Mouse (Mus musculus) testis, postnatal 14 days (tissue): ENCODE measurements around the gene Rnf180.

Experiments used
- DNase-seq: peaks from one replicate; pipeline ENCODE4 v3.0.0; 2021; ENCODE audit warnings: low spot score

Gene Rnf180

DNA sequence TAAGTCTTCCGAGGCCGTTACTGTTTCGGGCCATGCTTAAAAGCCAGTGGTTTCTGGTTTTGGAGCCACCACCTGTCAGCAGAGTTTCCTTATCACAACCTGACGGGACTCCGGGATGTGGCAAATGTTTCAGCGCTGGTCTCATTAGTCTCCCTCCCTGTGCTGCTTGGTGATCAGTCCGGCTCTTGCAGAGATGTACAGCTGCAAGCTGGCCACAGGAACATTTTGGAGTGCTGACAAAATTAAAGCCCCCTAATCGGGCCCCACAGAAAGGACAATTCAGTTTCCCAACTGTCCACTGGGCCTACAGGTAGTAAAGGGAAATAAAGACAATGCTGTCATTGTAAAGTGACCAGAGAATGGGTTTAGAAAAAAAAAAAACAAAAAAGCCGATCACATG lies 44.4 kb downstream of the Rnf180 start:
- DNase-seq, result no peak

DNA sequence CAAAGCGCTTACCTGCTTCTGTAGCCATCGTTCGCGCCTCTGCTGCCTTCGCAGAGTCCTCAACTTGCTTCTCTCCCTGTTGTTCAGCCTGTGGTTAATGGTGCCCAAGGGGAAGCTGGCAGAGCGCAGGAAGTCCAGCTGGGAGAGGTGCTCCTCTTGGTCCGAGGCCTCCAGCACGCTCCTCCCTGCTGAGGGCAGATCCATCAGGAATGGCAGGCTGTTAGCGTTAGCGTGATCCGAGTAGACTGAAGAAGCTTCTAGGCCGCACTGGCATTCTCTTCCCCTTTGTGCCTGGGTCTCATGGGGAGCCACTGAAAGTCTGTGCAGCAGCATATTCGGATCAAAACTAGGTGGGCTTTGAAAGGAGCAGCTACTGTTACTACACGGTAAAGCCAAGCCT lies 45.0 kb downstream of the Rnf180 start:
- no peak for DNase-seq

DNA sequence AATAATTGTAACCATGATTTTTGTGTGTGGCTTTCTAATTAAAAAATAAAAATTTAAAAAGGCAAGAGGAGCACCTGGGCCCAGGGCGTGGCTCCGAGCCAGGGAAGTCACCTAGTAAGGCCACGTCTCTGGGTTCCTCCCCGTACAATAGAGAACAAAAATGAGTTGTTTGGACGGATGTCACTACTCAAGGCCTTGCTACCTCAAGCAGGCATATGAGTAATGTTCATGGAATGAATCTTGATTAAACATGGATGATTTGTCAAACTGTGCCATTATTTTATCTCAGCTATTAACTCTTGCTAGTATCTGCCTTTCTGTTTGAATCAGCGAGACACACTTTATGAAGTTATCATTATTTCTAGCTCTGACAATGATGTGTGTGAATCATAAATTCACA lies 46.9 kb downstream of the Rnf180 start:
- DNase-seq, result no peak

DNA sequence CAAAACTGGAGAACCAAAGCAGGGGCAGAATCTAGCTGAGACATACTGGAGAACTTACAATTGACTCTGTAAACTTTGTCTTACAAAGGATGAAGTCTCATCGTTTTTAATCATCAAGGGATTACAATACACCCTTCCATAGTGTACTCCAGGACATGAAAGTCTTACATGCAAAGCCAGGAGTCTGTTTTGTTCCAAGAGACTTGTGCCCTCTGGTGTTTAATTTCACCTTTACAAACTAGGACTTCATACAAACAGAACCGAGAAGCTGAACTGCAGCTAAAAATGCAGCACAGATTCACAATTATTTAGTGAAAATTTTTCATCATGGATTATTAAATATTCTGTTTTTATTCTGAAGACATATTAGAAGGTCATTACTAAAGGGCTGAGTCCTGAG lies 53.8 kb downstream of the Rnf180 start:
- no peak for DNase-seq

DNA sequence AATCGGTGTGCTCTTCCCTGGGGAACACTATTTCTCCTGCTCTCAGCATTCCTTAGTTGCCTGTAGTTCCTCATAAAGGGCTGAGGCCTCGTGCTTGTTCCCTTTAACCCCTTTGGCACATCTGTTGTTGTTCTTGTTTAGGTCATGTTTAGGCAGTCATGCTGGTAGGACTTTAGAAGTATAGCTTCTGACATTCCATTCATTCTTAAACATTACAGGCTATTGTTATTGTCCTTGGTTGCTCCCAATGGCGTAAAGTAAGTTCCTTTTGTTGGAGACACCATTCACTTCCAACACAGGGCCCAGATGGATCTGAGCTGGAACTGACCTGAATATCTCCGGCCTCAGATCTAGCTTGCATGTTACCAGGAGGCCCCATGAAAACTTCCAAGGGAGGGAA lies 67.5 kb downstream of the Rnf180 start:
- DNase-seq, result no peak

DNA sequence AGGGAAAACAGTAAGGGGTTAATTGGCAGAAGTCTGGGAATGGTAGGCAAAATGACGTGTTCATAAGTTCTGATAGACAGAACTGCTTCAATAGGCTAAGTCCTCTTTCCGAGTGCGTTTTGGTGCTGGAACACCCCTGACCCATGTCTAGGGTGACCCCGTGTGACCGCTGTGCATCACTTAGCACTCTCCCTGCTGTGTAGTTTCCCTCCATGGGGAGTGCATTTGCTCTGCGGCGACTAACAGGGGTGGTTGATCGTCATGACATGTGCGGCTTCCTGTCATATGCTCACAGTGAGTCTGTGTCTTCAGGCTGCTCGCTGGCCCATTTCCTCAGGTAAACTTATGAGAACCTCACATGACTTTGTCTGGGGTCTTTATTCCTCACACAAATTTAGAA lies 70.6 kb downstream of the Rnf180 start:
- no peak for DNase-seq

DNA sequence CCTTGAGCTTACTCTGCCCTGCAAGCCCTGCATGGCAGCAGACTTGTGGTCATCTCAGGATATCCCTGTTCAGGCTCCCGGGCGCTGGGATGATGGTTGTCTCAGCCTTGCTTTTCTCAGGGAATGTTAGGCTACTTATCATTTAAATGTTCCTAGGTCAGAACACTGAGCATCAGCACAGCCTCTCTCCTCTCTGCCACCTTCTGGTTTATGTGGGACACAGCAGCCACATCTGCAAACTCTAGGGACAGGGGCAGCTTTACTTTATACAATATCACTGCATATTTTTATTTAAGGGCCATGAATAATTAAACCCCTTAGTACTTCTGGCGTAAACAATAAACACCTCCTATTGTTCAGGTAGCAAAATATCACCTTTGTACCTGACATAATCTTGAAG lies 71.5 kb downstream of the Rnf180 start:
- no peak for DNase-seq

DNA sequence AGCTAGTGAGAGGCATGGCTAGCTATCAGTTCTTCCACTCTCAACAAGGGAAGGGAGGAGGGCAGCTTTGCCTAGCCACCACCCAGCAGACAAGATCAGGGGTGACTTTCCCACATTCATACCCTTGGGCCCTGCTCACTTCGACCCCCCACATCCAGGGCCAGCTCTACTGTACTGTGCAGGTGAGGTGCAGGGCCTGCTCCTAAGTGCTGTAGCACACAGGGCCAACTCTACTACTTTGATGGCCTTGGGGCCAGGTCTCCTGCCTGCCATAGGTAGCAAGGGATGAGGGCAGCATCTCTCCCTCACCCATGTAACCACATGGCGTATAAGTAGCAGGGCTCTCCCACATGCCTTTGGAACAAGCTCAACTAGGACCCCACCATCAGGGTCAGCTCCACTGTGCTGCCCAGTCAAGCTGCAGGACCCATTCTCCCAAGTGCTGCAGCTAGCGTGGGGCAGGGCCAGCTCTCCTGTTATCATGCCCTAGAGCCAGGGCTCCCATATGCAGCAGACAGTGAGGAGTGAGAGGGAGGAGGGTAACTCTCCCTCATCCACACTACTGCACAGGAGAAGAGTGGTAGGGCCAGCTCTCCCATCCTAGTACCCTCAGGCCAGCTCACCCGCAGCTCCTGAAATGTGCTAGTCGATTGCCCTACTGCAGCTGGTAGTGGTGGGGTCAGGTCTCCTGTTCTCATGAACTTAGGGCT lies 72.4 kb downstream of the Rnf180 start:
- DNase-seq, result no peak

DNA sequence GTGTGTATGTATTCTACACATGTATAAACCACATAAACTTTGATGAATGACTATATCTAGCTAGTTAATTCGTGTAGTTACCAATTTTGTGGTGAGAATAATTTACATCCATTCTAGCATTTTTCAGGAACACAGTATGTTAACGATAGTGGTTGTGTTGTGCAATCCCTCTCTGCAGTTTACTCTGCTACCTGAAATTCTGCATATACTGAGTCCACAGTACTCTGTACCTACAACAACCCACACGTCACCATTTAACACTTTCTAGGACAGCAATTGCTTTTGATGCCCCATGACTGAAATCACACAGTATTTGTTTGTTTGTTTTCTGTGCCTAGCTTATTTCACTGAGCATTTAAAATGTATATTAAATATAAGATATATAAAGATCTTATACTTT lies 83.9 kb downstream of the Rnf180 start:
- DNase-seq, result no peak

DNA sequence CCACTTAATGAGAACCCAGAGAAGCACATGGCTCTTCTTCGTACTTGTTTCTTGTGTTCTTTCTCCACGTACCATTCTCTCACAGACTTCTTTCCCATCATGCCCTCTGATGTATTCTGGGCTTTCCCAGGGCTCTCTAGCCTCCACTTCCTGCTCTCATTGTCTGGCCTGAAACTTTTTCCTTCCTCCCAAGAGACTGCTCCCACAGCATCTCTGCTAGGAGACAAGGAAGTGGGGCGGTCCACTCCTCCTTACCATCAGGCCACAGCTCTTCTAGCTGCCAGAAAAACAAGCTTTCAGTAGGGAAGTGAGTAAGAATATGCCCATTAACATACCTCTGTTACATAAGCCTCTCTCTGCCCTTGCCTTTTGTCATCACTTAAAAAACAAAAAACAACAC lies 90.8 kb downstream of the Rnf180 start:
- DNase-seq, result no peak

DNA sequence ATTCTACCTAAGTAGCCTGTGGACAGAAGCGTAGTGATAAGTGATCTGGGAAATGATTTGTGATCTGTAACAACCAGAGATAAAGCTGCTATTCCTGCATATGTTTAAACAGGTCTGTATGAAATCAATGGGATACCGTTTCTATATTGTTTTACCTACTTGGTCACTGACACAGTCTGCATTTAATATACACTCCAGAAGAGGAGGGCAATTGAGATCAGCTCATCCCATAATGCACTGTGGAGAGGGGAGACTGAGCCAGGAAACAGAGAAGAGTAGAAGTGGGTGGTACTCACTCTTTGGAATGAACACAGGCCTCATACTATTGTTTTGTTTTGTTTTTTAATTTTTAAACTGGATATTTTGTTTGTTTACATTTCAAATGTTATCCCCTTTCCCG lies 96.0 kb downstream of the Rnf180 start:
- DNase-seq, result no peak

DNA sequence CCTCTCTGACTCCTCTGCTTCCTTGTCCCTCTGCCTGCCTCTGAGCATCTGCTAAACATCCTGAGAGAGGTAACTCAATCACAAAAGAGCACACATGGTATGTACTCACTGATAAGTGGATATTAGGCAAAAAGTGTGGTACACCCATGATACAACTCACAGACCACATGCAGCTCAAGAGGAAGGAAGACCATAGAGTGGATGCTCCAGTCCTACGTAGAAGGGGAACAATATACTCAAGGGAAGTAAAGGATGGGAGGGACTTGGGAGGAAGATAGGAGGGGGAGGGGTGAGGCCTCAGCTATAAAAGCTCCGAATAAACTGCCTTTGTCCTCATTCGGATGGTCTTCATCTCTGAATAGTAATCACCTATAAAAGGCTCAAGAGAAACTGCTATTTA lies 96.6 kb downstream of the Rnf180 start:
- DNase-seq, result no peak

DNA sequence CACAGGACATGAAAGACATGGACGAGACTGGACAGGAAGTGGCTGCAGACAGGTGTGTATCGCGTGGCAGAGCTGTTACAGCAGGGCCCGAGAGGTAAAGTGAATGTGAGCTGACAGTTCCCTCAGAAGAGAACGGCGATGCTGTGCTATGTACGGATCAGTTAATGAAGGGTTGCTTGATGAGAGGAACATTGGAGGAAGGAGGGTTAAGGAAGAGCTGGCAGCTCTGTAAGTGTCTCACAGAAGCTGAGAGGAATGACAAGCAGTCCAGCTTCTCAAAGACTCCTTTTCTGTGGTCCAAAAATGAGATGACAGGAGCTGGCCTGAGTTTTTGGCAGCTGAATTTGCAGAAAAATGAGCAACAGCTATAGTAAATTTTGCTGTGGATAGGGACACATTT lies 101.0 kb downstream of the Rnf180 start:
- no peak for DNase-seq

DNA sequence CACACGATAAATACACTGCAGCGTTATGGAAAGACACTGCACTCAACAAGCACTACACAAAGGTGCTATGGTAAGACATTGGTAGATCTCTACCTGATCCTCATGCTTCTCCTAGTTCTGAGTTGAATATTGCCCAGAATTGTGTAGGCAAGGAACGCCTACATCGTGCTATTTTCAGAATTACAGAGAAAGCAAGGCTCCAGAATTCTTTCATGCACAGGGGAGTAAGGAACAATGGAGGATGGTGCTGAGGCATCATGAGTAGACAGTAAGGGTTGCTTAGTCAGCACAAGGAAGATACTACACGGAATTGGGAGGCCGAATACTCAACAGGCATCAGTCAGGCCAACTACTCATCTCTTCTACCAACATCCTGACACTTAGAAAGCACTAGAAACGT lies 105.9 kb downstream of the Rnf180 start:
- no peak for DNase-seq

DNA sequence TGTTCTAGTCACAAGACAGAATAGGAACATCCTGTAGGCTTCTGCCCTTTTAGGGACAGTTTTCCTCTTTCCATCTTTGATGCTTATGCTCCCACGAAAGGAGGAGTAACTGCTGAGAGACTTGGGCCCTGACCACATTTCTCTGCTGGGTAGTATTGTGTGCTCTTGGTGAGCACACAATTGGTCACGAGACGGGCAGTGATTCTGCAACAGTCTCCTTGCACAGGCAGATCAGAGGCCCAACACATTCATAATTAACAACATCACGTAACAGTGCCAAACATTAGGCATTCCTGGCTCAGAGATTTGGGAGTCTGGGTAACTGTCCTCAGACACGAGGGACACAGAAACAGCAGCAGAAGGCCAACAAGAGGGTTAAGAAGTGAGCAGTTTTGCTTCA lies 113.8 kb downstream of the Rnf180 start:
- DNase-seq, result no peak

DNA sequence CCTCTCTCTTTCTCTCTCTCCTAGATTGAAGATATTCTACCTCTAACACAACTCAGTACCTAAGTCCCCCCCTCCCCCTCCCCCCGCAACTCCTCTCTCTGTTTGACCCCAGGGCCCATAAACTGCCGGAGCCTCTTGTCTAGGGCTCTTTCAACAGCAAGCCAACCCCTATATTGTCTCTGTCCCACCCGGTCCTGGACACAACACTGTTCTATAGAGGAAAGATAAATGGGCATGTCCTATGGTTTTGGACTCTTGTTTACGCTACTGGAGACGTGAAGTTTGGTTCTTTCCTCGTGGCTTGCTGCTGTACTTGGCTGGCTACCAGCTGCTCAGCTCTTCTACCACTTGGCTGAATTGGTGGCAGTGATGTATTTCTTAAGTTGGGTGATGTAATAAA lies 129.2 kb downstream of the Rnf180 start:
- no peak for DNase-seq

DNA sequence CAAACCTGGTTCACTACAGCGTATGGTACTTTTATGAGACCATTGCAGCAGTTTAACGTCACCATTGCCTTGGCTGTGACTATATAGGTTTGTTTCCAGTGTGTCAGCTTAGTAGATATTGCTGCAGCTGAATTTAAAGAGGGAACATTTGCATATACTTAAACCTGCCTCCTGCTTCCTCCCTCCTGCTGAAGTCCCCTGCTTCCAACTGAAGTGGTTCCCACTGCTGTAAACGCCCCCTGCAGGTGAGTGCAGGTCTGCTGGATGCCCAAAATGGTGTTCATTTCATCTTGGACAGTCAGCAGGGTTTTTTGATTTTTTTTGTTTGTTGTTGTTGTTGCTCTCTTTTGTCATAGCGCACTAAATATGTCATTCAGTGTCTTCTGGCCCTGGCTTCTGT lies 140.7 kb downstream of the Rnf180 start:
- DNase-seq, result no peak

DNA sequence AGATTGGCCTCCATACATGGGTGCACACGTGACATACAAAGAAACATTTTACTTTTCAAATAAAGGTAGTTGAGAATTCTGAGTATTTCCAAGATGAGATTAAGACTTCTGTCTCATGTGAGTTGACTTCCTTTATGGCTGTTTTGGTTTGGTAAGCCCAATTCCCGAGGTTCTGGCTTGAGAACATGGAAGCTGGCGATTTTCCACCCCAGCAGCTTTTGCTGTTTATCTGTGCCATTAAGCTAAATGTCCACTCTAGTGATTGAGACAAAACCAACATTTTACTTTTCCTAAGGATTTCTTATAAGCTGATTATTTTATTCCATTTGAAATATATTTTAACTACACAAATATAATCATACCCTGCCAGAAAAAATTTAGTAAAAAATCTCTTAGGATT lies 144.6 kb downstream of the Rnf180 start:
- no peak for DNase-seq

DNA sequence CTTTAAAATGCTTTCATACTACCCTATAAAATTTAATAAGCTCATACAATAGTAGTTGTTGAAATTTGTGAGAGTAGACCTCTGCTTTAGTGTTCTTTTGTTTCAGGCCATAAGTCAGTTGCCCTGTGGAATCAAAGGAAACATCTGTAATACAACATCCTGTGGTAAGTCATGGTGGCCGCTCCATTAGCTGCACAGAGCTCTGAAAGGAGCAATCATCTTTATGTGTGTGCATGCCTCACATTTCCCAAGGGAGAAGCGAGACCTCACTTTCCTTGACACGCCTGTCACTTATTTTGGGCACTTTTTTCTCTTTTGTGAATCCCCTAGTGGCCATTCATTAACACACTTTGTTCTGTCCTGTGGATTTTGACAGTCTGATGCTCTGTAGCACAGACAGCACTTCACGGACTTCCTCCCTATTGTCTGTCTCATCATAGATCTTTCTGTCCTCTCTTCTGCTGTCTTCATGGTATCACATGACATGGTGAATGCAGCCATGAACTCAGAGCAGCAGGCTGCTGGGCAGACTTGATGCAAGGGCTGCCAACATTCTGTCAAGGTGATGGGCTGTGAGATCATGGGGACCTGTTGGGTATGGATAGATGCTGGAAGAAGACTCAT lies 146.7 kb downstream of the Rnf180 start:
- no peak for DNase-seq

DNA sequence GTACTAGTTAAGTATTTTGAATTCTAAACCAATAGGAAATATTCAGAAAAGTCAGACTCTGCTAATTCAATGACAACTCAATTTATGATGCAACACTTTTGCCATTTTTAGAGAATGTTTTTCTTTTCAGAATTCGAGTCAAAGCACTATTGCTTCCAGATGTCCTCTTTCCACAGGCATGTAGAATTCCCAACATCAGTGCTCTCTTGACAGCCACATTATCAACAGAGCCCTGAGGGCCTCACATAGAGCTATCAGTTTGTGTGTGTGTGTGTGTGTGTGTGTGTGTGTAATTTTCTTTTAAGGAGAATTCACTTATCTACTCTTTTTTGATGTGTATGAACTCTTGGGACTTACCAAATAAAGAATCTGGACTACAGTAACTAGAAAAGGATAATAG lies 147.8 kb downstream of the Rnf180 start:
- no peak for DNase-seq

DNA sequence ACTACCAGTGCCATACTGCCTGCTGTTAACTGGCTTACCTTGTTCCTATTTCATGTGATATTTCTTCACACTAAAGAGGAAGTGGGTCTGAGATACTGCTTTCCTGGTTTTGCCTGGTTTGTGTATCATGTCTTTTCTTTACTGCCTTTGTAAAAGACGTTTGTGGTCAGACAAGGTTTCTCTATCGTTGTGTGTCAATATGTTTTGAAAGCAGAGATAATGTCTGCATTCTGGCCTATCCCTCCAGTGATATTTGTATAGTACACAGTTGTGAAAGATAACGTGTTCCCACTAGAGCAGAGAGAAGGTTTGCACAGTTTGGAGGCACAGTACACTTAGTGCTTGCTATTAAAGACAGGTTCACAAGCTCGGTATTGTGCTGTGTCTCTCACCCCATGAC lies 154.7 kb downstream of the Rnf180 start:
- DNase-seq, result no peak

DNA sequence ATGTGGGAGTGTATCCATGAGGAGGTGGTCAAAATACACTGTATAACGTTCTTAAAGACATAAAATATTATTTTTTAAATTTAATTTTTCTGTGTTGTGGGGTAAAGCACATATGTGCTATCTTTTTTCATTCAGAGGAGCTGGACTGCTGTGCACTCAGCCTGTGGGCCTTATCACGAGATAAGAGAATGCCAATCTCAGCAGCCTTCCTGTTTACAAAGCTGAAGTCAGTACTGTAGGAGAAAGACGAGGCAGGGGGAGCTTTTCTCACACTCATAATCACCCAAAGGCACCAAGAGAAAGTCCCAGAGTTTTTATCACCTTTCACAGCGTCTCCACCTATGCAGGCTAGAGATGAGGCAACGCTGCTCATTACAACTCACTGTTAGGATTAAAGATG lies 160.2 kb downstream of the Rnf180 start:
- DNase-seq, result no peak

DNA sequence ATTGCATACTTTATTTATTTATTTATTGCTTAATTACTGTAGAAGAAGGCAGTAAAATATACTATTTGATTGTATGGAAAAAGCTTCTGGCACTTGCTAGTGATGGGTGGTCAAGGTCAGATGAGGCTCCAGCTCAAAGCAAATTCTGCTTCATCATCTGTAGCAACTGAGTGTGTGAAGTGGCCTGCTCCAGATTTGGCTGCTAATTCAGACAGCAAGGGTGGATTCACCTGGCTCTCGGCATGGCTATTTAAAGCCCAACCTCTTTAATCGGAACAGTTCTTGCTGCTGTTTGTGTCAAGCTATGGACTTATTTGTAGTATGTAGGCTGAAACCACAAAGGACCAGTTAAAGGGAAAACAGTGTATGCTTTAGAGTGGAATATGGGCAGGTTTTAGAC lies 161.8 kb downstream of the Rnf180 start:
- DNase-seq, result no peak

DNA sequence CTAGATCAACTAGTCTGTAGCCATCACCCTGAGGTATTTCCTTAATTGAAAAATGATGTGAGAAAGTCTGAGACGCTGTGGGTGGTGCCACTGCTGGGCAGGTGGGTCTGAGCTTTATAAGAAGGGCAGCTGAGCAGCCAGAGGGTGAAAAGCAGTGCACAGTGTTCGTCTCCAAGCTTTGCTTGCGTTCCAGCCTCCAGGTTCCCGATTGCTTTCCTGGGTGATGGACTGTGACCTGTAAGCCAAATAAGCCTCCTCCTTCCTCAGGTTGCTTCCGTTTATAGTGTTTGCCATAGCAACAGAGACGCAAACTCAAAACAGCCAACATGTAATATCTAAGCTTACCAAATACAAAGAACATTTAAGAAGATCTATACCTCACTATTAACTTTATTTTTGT lies 162.2 kb downstream of the Rnf180 start:
- no peak for DNase-seq
